Mouse (Mus musculus) heart, embryonic 16.5 days (tissue): ENCODE results near the gene Afp. TPM values are rescaled to one million over a fixed set of nuclear protein-coding genes. Genes with fewer than 3 reads are reported as not detected.

Experiments used
- ATAC-seq: fragments of 200-750 bp; cut with Nextera tagmentation; replicated peaks from 2 replicates; pipeline ENCODE4 v1.8.0; 2017; ENCODE audit warnings: moderate number of reproducible peaks; ENCODE audit not compliant: insufficient read depth, low FRiP score; ENCODE audit errors: extremely low read depth
- H3K27ac ChIP-seq: fragments of 300-500 bp; sonication (generic); 2 replicates; pipeline ENCODE4 v1.5.1; 2014; ENCODE audit warnings: mild to moderate bottlenecking, low read length, control low read depth, moderate library complexity
- H3K27me3 ChIP-seq: fragments of 300-500 bp; sonication (generic); 2 replicates; pipeline ENCODE4 v1.6.1; 2014; ENCODE audit warnings: low read length, mixed read lengths; ENCODE audit not compliant: control insufficient read depth, insufficient read depth
- H3K36me3 ChIP-seq: fragments of 300-500 bp; sonication (generic); 2 replicates; pipeline ENCODE4 v1.6.1; 2014; ENCODE audit not compliant: control insufficient read depth, insufficient read depth
- H3K4me1 ChIP-seq: fragments of 300-500 bp; sonication (generic); 2 replicates; pipeline ENCODE4 v1.6.1; 2014; ENCODE audit warnings: low read length, mixed read lengths; ENCODE audit not compliant: control insufficient read depth, insufficient read depth
- H3K4me2 ChIP-seq: fragments of 300-500 bp; sonication (generic); 2 replicates; pipeline ENCODE4 v1.6.1; 2014; ENCODE audit warnings: low read depth, mild to moderate bottlenecking, control low read depth, low read length
- H3K4me3 ChIP-seq: fragments of 300-500 bp; sonication (generic); 2 replicates; pipeline ENCODE4 v1.5.1; 2014; ENCODE audit warnings: mild to moderate bottlenecking, control low read depth, low read length
- H3K9ac ChIP-seq: fragments of 300-500 bp; sonication (generic); 2 replicates; pipeline ENCODE4 v1.6.1; 2014; ENCODE audit warnings: low read length, control low read depth
- H3K9me3 ChIP-seq: fragments of 300-500 bp; sonication (generic); replicated peaks from 2 replicates; pipeline ENCODE4 v1.6.1; 2016; ENCODE audit warnings: low read length; ENCODE audit not compliant: control insufficient read depth
- WGBS: fragments of 180-500 bp; shearing (Covaris S2); extraction: QIAGEN DNeasy Blood & Tissue Kit; methylation state at CpG from one replicate; pipeline ENCODE4 v1.1.7; 2014; 5-methylcytosine and 5-hydroxymethylcytosine counted together
- polyA plus RNA-seq: library from polyadenylated mRNA; unstranded; fragments of >200 nt; fragmentation: Nextera tagmentation; extraction: Ambion mirVana; gene quantifications from 2 replicates; pipeline ENCODE4 v1.2.1, GENCODE M21; 2015

Afp gene
- polyA plus RNA-seq: 11.0 and 11.5 TPM in 2 replicates

DNA sequence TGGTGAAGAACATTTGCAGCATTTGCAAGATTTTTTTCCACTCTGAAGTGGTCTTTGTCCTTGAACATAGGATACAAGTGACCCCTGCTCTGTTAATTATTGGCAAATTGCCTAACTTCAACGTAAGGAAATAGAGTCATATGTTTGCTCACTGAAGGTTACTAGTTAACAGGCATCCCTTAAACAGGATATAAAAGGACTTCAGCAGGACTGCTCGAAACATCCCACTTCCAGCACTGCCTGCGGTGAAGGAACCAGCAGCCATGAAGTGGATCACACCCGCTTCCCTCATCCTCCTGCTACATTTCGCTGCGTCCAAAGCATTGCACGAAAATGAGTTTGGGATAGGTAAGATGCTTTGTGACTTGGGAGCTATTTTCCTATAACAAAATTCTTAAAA is at the start of gene Afp:
Gene Afp, plus strand, starts transcription at position 220 of the 400 bp plus-strand sequence.
- no peak within 1 kb of the TSS for H3K27ac ChIP-seq
- no peaks in the 10 kb centered on the region for H3K27me3 ChIP-seq
- no peaks in the 10 kb centered on the region for H3K36me3 ChIP-seq
- H3K9ac ChIP-seq: no peak within 1 kb of the TSS
- H3K9me3 ChIP-seq: no peaks in the 10 kb centered on the region
- H3K4me2 ChIP-seq: no peak within 1 kb of the TSS
- ATAC-seq: no peak
- no peaks in the 10 kb centered on the region for H3K4me1 ChIP-seq
- H3K4me3 ChIP-seq: no peak within 1 kb of the TSS
- 76% methylated on average over 7 of the region's 7 CpGs for WGBS

DNA sequence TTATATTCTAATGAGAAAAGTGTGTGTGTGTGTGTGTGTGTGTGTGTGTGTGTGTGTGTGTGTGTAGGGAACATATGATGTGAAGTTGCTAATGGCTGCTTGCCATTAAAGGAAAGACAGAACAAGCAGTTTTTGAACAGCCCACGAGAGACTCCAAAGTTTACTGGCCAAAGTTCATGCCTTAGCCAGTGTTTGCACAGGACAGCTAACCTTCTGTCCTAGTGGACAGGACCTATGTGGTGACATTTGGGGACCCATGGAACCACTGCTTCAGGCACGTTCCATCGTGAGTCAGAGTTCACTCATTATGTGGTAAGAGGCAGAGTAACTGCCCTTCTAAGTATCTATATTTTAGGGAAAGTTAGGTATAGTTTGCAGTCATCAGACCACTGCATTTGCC is 43.0 kb upstream of the Afp start:
- ATAC-seq: no peak
- Histone ChIP-seq H3K9ac (no peak overlapping the region), H3K4me1 (no peaks in the 10 kb centered on the region), H3K36me3 (no peaks in the 10 kb centered on the region), H3K4me3 (no peak overlapping the region), H3K4me2 (no peak overlapping the region), H3K27ac (no peak overlapping the region), H3K27me3 (no peaks in the 10 kb centered on the region), H3K9me3 (no peaks in the 10 kb centered on the region)
- 74% methylated on average over 3 of the region's 3 CpGs for WGBS

DNA sequence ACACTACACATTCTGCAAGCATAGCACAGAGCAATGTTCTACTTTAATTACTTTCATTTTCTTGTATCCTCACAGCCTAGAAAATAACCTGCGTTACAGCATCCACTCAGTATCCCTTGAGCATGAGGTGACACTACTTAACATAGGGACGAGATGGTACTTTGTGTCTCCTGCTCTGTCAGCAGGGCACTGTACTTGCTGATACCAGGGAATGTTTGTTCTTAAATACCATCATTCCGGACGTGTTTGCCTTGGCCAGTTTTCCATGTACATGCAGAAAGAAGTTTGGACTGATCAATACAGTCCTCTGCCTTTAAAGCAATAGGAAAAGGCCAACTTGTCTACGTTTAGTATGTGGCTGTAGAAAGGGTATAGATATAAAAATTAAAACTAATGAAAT is 40.6 kb upstream of the Afp start:
- H3K4me2 ChIP-seq: no peak overlapping the region
- no peaks in the 10 kb centered on the region for H3K4me1 ChIP-seq
- no peak for ATAC-seq
- H3K27ac ChIP-seq: no peak overlapping the region
- no peak overlapping the region for H3K4me3 ChIP-seq
- no peaks in the 10 kb centered on the region for H3K9me3 ChIP-seq
- no peak overlapping the region for H3K9ac ChIP-seq
- no peaks in the 10 kb centered on the region for H3K27me3 ChIP-seq
- WGBS: 68% methylated on average over 5 of the region's 5 CpGs
- H3K36me3 ChIP-seq: no peaks in the 10 kb centered on the region

DNA sequence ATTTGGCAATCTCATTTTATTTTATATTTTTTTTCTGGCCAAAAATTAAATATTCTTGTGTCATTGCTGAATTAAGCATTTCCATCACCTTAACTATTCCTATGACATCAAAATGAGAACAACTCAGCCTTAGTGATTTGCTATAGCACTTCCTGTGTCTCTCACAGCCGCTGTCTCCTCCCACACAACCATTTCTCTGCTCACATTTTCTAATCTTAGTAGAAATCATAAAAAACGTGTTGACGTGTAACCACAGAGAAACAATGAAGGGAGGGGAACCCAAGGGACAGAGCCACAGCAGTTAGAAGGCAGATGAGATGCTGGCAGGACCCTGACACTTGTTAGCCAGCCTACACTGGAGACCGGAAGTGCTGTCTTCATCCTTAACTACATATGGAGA is 37.8 kb upstream of the Afp start:
- WGBS: 57% methylated on average over 4 of the region's 4 CpGs
- Histone ChIP-seq H3K9me3 (no peaks in the 10 kb centered on the region), H3K36me3 (no peaks in the 10 kb centered on the region), H3K4me1 (no peaks in the 10 kb centered on the region), H3K27ac (no peak overlapping the region), H3K27me3 (no peaks in the 10 kb centered on the region), H3K4me2 (no peak overlapping the region), H3K4me3 (no peak overlapping the region), H3K9ac (no peak overlapping the region)
- no peak for ATAC-seq

DNA sequence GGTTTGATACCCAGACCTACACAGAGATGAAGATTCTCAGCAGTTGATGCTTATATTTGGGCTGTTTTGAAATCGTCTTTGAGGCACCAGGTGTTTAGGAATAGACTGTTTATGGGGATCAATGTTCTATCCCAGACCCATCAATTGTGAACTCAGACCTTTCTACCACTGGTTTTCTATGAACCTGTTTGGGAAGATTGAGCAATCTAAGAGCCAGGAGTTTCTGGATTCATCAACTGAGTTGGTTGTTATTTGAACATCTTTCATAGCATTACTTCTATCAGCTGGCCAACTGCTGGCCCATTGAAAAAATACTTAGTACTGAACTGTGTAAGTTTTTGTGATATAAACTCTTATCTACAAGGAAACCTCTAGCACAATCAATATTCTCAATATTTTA is 33.3 kb upstream of the Afp start:
- ATAC-seq: no peak
- 77% methylated on average over 1 of the region's 1 CpGs for WGBS
- Histone ChIP-seq H3K4me1 (no peaks in the 10 kb centered on the region), H3K4me2 (no peak overlapping the region), H3K27ac (no peak overlapping the region), H3K9me3 (no peaks in the 10 kb centered on the region), H3K36me3 (no peaks in the 10 kb centered on the region), H3K9ac (no peak overlapping the region), H3K27me3 (no peaks in the 10 kb centered on the region), H3K4me3 (no peak overlapping the region)

DNA sequence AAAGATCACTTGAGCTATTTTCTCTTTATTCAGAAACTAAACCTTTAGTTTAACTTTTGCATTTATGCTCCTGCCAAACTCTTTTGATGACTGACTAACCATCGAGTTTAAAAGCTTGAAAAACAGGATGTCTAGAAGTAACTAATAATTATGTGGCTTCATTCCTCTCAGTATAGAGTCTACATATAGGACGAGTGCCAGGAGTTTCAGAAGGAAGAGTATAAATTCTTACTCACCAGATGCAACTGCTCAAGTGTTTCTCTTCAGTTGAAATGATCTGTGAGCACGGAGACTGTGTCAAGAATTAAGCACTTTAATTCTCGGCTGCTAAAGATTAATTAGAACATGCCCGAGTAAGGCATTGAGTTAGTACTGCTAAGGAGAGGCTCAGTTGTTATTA is 31.8 kb upstream of the Afp start:
- ATAC-seq: no peak
- no peaks in the 10 kb centered on the region for H3K27me3 ChIP-seq
- WGBS: 55% methylated on average over 5 of the region's 5 CpGs

DNA sequence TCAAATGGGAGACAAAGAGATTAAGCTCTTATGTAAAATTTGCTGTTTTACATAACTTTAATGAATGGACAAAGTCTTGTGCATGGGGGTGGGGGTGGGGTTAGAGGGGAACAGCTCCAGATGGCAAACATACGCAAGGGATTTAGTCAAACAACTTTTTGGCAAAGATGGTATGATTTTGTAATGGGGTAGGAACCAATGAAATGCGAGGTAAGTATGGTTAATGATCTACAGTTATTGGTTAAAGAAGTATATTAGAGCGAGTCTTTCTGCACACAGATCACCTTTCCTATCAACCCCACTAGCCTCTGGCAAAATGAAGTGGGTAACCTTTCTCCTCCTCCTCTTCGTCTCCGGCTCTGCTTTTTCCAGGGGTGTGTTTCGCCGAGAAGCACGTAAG is 29.9 kb upstream of the Afp start, which contains the start of gene Alb:
Gene Alb, plus strand, starts transcription at position 279 of the 400 bp plus-strand sequence.
- no peaks in the 10 kb centered on the region for H3K4me1 ChIP-seq
- H3K4me3 ChIP-seq: no peak within 1 kb of the TSS
- H3K27me3 ChIP-seq: no peaks in the 10 kb centered on the region
- no peak for ATAC-seq
- H3K36me3 ChIP-seq: no peaks in the 10 kb centered on the region
- H3K9me3 ChIP-seq: no peaks in the 10 kb centered on the region
- 88% methylated on average over 8 of the region's 8 CpGs for WGBS
- H3K9ac ChIP-seq: no peak within 1 kb of the TSS
- no peak within 1 kb of the TSS for H3K4me2 ChIP-seq
- no peak within 1 kb of the TSS for H3K27ac ChIP-seq

More for the DNA sequence above, 31.8 kb upstream of the Afp start:
- Histone ChIP-seq H3K4me3 (no peak overlapping the region), H3K9ac (no peak overlapping the region), H3K4me2 (no peak overlapping the region), H3K36me3 (no peaks in the 10 kb centered on the region), H3K9me3 (no peaks in the 10 kb centered on the region), H3K27ac (no peak overlapping the region), H3K4me1 (no peaks in the 10 kb centered on the region)

DNA sequence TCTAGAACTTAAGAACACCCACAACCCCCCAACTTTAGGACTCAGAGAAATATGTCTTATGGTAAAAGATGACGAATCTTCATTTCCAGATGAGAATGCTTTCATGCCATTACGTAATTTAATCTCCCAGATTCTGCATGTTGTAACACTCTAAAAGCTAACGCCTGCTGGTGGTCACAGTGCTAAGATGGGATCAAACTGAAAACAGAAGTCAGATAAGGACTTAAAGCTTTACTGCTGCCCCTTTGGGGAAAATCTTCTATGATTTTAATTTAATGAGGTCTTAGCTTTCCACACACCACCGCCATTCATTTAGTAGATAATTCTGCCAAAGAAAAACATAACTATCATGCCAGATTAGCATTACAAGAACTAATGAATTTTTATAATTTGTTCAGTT is 23.7 kb upstream of the Afp start:
- Histone ChIP-seq H3K9me3 (no peaks in the 10 kb centered on the region), H3K9ac (no peak overlapping the region), H3K36me3 (no peaks in the 10 kb centered on the region), H3K27ac (no peak overlapping the region), H3K4me3 (no peak overlapping the region), H3K27me3 (no peaks in the 10 kb centered on the region), H3K4me2 (no peak overlapping the region), H3K4me1 (no peaks in the 10 kb centered on the region)
- ATAC-seq: no peak
- 66% methylated on average over 4 of the region's 4 CpGs for WGBS

DNA sequence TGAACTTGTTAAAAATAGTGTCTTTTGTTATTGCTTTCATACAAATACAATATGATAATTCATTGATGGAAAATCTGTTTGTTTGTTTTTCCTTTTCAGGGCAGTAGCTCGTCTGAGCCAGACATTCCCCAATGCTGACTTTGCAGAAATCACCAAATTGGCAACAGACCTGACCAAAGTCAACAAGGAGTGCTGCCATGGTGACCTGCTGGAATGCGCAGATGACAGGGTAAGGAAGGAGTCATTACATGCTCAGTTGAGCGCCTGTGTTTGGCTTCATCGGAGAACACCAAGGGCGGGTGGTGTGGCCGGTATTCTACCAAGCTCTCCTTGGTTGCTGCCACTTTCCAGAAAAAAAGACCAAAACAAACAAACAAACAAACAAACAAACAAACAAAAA is 23.3 kb upstream of the Afp start:
- no peaks in the 10 kb centered on the region for H3K4me1 ChIP-seq
- ATAC-seq: no peak
- 48% methylated on average over 6 of the region's 6 CpGs for WGBS
- H3K4me2 ChIP-seq: no peak overlapping the region
- H3K9ac ChIP-seq: no peak overlapping the region
- no peaks in the 10 kb centered on the region for H3K27me3 ChIP-seq
- no peaks in the 10 kb centered on the region for H3K36me3 ChIP-seq
- H3K4me3 ChIP-seq: no peak overlapping the region
- no peaks in the 10 kb centered on the region for H3K9me3 ChIP-seq
- H3K27ac ChIP-seq: no peak overlapping the region

DNA sequence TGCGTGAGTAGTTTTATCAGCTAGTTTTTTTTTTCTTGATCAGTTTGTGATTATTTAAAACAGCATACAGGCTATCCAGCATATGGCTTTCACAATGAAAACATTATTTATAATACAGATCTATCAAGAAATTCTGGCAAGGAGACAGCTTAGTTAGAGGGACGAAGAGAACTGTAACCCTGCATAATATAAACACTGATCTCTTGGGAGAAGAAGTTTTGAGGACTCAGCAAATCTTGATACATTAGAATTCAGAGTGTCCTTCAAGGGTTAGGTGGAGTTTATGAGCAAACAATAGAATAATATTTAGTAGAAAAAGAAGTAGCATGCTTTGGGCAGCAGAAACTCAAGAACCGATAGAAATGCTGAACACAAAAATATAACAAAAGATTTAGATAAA is 19.7 kb upstream of the Afp start:
- ATAC-seq: no peak
- WGBS: 69% methylated on average over 3 of the region's 3 CpGs
- H3K4me1 ChIP-seq: no peaks in the 10 kb centered on the region

More for the DNA sequence above, 19.7 kb upstream of the Afp start:
- Histone ChIP-seq H3K27ac (no peak overlapping the region), H3K4me3 (no peak overlapping the region), H3K9me3 (no peaks in the 10 kb centered on the region), H3K27me3 (no peaks in the 10 kb centered on the region), H3K9ac (no peak overlapping the region), H3K36me3 (no peaks in the 10 kb centered on the region), H3K4me2 (no peak overlapping the region)
